Mouse (Mus musculus) left cerebral cortex, postnatal 25 days (tissue): Measurements from ENCODE around the gene Atp6v0e. TPM values are rescaled to one million over a fixed set of nuclear protein-coding genes. Genes with fewer than 3 reads are reported as not detected.

Experiments used
- DNase-seq, 2 experiments: peaks; one replicate each; pipeline ENCODE4 v3.0.0; 2022; ENCODE audit warnings: low spot score in 2 of 2, mixed read lengths in 1 of 2
- intact Hi-C: fragments of 180-260 bp; cut with DNase I; formaldehyde crosslinking; loops from one replicate; pipeline ENCODE4 v1.15.1; 2025
- total RNA-seq, 2 experiments: library from RNA; stranded (reverse); gene quantifications; 2 replicates each; pipeline ENCODE4 v1.2.3; 2021

Gene Atp6v0e
- total RNA-seq, 2 experiments from 2014 or later = 40.7 to 41.7 TPM

DNA sequence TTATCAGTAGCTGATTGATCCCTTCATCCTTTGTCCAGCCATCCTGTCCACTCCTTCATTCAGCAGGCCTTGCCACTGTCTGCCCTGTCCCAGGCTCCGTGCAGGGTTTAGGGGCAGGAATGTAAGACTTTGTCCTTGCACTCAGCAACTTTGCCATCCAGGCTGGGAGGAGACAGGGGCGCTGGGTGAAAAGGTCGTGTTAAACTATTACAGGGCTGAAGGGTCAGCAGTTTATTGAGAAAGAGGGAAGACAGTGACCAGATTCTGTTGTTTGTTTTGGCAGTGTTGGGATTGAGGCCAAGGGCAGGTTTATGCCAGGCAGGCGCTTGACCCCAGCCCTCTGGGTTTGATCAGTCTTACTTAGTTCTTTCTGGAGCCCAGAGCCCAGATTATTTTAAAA lies 25.2 kb upstream of the Atp6v0e start:
- no peak for DNase-seq

DNA sequence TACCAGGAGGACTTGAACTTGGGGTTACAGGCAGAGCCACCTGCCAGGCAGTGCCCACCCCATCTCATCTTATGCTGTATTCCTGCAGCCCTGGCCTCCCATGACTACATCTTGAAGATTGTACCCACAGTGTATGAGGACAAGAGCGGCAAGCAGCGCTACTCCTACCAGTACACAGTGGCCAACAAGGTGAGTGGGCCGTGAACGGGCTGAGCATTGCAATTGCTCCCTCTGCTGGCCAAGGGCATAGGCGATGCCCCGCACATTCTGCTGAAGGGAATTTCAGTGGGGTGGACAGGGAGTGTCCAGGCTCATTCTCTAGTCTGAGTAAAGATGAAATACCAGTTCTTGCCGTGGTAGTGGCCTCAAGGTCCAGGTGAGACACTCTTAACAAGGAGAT lies 24.4 kb upstream of the Atp6v0e start:
- peak; percentile 71 to 78 for DNase-seq
- intact Hi-C loops = loop anchor here (1.0 kb wide), 2 partner anchors 130 to 172 kb away; no protein-coding TSS in a partner anchor

More for the DNA sequence above, 25.2 kb upstream of the Atp6v0e start:
- intact Hi-C loops = loop anchor here (1.0 kb wide), 2 partner anchors 130 to 172 kb away; no protein-coding TSS in a partner anchor

DNA sequence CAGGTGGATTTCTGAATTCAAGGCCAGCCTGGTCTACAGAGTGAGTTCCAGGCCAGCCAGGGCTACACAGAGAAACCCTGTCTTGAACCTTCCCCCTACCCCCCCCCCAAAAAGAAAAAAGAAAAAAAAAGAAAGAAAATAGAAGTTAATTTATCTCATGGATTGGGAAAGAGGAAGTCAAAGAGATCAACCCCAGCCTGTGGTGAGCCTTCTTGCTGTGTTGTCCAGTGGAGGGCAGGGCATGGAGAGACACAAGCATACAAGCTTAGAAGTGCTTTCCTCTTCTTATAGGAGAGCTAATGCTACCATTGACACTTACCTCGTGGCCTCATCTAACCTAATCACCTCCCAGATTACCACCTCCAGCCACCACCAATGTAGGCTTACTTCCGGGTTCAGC lies 23.2 kb upstream of the Atp6v0e start:
- no peak for DNase-seq
- intact Hi-C loops = no loop called here

DNA sequence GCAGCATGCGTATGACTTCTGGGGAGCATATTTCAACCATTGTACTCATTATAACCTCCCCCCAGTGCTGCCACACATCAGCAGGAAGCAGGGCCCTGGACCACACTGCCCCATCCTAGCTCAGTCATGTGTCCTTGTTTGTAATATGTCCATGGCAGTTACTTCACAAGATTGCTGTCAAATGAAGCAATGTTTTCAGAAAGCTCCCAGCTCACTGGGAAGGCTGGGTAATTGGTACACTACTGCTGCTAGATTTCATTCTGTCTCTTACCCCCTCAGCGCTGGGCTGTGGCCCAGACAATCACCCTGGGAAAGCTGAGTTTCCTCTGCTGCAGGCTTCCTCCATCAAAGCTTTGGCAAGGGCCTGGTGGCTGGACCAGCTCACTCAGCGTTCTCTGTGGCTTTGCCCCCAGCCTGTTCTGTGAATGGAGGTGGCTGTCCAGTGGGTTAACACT lies 22.7 kb upstream of the Atp6v0e start:
- DNase-seq = no peak
- intact Hi-C loops = no loop called here

DNA sequence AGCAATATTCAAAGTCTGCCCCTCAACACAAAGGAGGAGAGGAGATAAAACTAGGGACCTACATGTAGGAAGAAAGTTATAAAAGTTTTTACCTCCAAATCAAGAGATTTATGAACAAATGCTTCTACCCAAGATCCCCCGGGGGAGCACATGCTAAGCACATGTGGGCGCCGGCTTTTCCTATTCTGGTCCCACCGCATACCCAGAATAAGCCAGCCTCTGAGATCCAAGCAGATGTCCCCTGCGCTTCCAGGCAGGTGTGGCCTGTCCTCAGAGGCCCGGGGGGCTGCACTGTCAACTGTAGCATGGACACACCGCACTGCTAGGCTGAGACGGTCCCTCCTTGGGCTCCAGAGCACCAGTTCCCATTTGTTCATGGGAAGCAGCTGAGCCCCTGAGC lies 19.6 kb upstream of the Atp6v0e start:
- peak in 1 of 2 experiments; percentile 76 for DNase-seq
- intact Hi-C loops = no loop called here

DNA sequence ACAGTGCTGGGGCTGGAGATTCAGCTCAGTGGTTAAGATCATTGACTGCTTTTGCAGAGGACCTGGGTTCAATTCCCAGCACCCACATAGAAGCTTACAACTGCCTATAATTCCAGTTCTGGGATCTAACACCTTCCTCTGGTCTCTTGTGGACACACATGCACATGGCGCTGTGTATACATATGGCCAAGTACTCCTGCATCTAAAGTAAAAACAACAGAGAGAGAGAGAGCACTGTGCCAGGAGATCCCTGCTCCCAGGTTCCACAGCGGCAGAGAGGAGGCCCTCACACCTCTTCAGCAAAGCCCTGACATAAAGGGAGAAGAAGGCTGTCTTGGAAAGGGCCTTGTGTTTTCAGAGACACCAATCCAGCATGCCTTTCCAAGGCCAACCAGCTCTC lies 19.0 kb upstream of the Atp6v0e start:
- intact Hi-C loops = no loop called here
- DNase-seq = no peak

DNA sequence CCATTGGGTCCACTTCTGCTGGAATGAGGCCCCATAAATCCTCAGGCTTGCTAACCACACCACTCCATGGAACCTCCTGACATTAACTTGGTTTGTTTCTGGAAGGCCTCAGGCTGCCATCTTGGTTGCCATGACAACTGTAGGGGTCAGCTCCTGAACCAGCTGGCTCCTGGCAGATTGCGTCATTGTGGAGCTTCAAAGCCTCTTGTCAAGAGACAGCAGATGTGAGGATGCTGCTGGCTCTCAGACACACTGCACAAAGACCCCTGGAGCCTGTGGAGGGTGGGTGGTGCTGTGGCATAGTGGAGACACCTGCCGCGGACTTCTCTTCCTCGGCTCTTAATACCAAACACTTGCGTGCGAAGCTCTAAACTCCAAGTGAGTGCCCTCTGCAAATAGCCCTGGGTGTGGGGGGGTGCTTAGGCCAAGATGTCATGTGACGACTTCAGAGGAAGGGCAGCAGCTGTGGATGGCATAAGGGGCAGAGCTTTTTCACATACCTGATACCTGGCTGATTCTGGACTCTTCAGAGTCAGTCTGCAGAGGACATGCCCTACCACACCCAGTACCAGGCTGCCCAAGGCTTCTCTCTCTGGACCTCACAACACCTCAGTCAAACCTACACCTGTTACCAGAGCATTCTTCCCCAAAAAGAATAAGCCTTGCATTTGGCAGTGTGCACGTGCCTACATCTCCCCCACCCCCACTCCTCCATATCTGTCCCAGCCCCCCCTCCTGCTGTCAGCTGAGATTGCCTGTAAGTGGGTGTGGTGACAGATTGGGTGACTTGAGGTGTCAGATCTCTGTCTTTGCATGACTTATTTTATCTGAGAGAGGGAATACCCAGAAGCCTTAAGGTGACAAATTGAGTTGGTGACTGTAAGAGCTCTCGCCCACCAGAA lies 18.3 kb upstream of the Atp6v0e start:
- intact Hi-C loops = no loop called here
- DNase-seq = peak in 1 of 2 experiments; percentile 73

DNA sequence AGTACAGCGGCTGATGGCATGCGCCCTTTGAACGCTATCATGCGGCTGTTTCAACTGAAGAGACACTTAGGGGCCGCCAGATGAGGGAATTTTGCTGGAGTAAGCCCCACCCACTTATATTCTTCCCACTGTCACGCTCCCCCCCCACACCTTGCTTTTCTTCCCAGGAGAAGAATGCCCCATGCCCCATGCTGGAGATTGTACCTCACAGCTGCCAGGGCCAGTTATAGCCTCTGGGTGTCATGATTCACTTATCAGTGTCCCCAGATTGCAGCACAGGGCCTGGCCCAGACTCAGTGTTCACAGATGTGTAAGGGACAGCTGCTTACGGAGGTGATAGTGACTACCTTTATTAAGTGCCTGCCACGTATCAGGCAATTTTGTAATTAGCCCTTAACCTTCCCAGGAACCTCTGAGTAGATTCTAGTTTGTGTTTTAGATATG lies 17.6 kb upstream of the Atp6v0e start:
- intact Hi-C loops = no loop called here
- DNase-seq = no peak

DNA sequence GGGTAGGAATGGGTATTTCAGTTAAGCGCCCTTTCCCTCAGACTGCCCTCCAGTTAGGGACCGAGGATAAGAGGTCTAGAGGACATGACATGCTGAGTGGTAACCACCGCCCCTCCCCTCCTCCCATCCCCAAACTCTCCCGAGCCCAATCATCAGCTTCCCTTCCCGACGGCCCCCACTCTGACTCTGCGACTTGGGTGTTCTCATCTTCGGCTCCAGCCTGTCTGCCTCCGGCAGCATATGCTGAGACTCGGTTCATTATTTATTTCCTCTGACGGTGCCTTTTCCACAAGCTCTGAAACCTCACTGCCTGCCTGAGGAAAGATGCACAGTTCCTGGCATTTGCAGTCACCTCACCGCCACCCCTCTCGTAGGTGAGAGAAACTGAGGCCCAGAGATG lies 15.7 kb upstream of the Atp6v0e start:
- DNase-seq = peak in 1 of 2 experiments; percentile 48
- intact Hi-C loops = no loop called here

DNA sequence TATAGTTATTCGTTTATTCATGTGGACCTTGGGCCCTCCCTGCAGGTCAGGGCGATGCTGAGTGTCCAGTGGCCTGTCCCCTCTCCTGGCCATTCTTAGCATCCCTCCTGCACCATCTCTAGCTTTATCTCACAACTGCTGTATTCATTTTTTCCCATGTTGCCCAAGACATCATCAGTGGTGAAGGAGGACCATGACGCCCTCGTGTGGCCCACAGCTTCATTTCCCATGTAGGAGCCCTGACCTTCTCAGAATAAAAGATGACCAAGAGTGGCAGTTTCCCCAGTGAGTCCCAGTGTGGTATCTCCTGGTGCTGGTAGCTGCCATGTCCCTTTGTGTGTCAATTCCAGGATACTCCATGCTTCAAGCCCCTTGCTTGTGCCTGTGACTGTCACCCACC lies 13.5 kb upstream of the Atp6v0e start:
- no peak for DNase-seq
- intact Hi-C loops = no loop called here

DNA sequence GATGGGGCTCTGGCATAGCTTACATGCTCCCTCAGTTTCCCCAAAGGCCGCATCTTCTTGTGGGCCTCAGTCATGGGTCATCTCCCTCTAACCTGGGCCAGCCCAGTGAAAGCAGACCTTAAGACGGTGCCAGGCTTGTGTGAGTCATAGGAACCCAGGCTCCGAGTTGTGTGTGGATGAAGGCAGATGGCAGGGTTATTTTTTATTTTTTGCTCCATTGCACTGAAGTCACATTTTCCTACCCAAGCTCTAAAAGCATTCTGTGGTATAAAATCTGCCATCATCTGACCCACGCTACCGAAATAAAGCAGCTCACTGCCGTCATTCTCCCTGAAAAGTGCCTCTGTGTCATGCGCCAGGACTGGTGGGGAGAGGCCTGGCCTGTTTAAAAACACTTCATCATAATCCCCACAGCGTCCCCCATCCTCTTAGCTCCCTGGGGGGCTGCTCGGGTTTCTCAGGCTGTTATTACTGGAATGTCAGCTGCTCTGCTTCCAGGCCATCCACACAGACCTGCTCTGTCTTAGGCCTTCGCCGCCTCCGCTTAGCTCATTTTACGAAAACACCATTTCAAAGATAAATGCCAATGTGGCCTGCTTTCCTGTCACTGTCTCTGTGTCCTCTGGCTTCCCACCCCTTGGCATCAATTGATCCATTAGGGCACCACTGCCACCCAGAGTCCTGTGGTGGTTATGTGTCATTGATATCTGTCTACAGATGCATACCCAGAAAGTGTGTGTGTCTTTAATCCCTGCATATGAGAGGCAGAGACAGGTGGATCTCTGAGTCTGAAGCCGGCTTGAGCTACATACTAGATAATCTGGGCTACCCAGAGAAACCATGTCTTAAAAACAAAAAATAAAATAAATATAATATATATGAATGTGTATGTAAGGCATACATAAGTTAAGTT lies 12.3 kb upstream of the Atp6v0e start:
- DNase-seq = peak; percentile 51 to 89
- intact Hi-C loops = no loop called here

DNA sequence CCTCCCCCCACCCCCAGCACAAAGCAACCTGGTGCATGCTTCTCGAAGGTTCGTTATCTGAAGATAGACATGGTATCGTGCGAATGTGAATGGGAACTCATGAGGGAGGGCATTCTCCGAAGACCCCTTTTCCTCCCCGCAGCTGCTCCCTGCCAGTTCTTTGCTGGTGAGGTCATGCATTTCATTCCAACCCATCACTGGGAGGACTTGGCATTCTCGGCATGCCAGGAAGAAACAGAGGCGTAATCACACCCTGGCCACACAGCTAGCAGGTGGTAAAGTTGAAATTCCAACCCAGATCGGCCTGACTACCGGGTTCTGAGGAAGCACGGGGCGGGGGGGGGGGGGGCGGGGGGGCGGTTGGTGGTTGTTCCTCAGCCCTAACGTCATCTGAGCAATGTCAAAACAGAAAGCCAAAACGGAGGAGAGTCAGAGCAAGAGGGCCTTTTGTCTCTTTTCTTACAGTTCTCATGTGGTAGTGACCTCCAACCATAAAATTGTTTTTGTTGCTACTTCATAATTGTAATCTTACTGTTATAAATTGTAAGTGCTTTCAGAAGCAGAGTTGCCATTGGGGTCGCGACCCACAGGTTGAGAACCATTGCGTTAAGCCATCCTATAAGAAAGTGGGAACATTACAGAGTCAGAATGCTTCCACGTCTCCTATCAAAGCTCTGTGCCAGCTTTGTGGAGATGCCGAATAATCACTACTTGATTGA lies 4.0 kb upstream of the Atp6v0e start:
- no peak for DNase-seq
- intact Hi-C loops = no loop called here

DNA sequence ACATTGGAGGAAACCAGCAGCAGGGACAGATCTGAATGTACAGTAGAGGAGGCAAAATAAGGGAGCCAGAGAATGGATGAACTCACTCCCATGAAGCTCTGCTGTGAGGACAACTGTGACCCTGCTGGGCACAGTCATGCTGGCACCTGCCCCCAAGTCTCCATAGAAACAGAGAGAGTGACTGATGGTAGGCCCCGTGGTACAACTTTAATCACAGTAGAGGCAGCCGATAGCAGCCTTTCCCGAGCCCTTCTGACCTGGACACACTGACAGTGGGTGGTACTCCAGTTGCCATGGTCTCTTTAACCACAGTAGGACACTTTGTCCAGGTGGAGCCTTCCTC lies 3.5 kb upstream of the Atp6v0e start:
- intact Hi-C loops = no loop called here

DNA sequence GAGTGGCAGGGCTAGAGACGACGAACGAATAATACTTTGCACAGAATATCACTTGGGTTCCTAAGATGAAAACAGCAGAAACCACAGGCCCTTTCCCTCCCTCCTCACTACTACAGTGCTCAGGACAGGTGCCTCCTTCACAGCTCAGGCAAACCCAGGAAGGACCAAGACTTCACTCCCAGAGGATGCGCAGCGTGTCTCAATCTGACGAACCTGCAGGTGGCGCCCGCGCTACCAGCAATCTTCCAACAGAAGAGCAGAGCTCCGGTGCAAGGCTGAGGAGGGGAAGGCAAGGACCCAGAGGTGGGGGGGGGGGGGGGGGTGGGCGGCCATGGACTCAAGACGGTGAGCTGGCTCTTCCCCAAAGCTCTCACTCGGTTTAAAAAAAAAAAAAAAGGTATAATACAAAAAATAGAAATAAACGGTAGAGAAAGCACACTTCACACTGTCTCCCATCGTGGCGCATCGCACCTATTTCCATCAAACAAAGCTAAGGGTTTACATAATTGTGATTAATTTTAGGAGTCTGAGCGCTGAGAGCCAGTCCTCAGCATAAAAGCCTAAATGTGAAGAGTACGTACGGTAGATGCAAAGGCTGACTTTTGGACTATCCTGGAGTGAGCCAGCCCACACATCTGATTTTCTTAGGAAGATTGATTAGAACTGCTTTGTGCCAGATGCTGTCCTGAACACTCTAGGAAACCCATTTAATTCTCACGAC lies 2.7 kb upstream of the Atp6v0e start:
- intact Hi-C loops = loop anchor here (1.0 to 5.0 kb wide), 3 partner anchors 57 to 226 kb away; partner anchors contain the start of genes Bnip1 and Crebrf

More for the DNA sequence above, 3.5 kb upstream of the Atp6v0e start:
- DNase-seq = no peak

DNA sequence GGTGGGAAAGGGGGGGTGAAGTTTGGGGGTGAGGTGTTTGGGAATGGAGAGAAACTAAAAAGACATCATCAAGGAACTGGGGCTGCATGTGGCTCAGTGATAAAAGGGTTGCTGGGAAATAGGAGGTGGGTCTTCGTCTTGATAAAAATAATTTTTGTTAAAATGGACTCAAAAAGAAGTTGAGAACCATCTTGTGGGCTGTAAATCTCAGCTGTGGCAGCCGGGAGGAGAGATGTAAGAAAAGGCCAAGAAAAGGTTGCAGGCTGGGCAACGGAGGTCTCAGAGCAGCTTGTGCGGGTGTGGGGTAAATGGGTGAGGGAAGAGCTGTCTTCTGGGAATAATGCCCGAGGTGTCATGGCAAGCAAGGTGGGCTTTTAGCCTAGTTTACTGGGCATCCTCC lies 827 bp upstream of the Atp6v0e start:
- intact Hi-C loops = loop anchor here (5.0 kb wide), 1 partner anchor 55 kb away; the partner anchor contains the start of gene Crebrf
- no peak for DNase-seq

More for the DNA sequence above, 2.7 kb upstream of the Atp6v0e start:
- peak; percentile 90 to 94 for DNase-seq

DNA sequence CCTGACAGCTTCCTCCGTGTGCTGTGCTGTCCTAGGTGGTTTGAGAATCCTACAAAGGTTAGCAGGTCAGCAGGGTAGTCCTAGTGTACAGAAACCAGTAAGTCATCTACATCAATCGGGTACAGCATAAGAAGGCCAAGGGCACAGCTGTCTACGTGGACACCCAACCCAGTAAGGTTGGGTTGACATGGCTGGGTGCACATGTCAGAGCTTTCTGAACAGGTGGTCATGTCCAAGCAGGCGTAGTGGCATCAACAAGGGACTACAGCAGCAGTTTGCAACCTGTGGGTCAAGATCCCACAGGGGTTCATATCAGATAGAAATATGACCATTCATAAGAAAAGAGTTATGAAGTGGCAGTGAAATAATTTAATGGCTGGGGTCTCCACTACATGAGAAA lies 2.6 kb downstream of the Atp6v0e start:
- intact Hi-C loops = no loop called here

DNA sequence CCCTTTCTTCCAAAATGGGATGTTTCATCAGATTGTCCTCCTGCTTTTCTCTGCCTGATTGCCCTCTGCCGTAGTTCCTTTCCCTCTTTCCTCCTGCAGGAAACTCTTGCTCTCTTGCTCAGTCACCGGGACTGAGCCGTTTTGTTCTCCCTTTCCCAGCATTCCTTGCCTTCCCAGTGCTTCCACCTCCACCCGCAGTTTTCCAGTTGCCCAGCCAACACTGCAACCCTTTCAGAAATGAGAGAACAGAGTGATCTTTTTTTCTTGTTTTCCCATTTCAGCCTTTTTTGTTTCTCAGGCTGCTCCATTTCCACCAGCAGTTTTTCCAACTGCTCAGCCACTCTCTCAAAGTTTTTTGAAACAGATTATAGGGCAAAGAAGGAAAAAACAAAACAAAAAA lies 8.2 kb downstream of the Atp6v0e start:
- peak in 1 of 2 experiments; percentile 50 for DNase-seq

More for the DNA sequence above, 2.6 kb downstream of the Atp6v0e start:
- no peak for DNase-seq

DNA sequence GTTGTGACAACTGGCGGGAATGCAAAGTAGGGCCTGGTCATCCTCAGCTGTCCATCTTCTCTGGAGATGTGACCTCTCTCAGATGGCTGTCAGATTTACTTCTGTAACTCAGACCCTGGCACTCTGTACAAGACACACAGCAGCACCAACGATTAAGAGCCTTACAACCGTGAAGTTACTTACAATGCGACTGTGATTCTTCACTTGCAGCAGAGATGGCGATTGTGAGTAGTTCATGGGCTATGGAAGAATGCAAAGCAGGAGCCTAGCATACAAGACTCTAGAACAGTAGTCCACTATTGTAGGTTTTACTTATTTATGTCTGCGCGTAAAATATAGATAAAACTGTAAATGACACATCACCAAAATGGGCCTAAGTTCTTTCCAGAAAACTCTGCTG lies 12.8 kb downstream of the Atp6v0e start:
- intact Hi-C loops = loop anchor here (5.0 kb wide), 1 partner anchor 211 kb away; no protein-coding TSS in a partner anchor
- DNase-seq = no peak

More for the DNA sequence above, 8.2 kb downstream of the Atp6v0e start:
- intact Hi-C loops = no loop called here

DNA sequence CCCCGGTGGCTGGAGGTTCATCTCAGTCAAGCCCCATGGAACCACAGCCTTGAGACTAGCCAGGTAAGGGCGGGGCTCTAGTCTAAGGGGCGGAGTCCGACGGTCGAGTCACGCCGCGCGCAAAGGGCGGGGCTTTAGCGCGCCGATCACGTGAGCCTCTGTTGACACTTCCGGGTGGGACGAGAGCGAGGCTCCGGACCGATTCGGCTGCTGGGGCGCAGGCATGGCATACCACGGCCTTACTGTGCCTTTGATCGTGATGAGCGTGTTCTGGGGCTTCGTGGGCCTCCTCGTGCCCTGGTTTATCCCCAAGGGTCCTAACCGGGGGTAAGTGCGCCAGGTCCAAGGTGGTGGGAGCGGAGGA lies 13.2 kb downstream of the Atp6v0e start:
- intact Hi-C loops = loop anchor here (5.0 kb wide), 1 partner anchor 211 kb away; no protein-coding TSS in a partner anchor

More for the DNA sequence above, 13.2 kb downstream of the Atp6v0e start:
- peak; percentile 90 to 93 for DNase-seq
